Mouse (Mus musculus): ENCODE data around the gene Tomm70a.
"Not testable (repeated sequence)": the region's sequence is repeated elsewhere in the genome, so short reads cannot be mapped to it uniquely, and the experiment has no call there.

Tomm70a gene

GRCm38 (mm10) chr16:57171161-57171560 lies 49.7 kb downstream of the Tomm70a start:
- no peak overlapping the region for H3K4me3 ChIP-seq (replicated peaks; ENCODE audit: low read length)
- no peaks in the 10 kb centered on the region for H3K9me3 ChIP-seq (ENCODE audit: low read length)
- H3K4me1 ChIP-seq (replicated peaks; ENCODE audit: low read depth, low read length), result peaks cover 72% of the 10 kb centered on the region
- no peak for TF ChIP-seq CTCF (conservative IDR thresholded peaks at IDR 0.05; ENCODE audit: low read length)
- no peak for TF ChIP-seq POU5F1 (IDR thresholded peaks at IDR 0.05; ENCODE audit: borderline replicate concordance, low read length)
- no peak for TF ChIP-seq NANOG (IDR thresholded peaks at IDR 0.05; ENCODE audit: borderline replicate concordance, low read length)
- no peaks in the 10 kb centered on the region for H3K27me3 ChIP-seq (ENCODE audit: insufficient read depth, low read length)
- peaks cover 35% of the 10 kb centered on the region for H3K36me3 ChIP-seq (ENCODE audit: insufficient read depth, low read length)

- TF ChIP-seq CTCF (conservative IDR thresholded peaks at IDR 0.05; ENCODE audit: low read length) (no peak), NANOG (IDR thresholded peaks at IDR 0.05; ENCODE audit: borderline replicate concordance, low read length) (no peak), POU5F1 (IDR thresholded peaks at IDR 0.05; ENCODE audit: borderline replicate concordance, low read length) (no peak)
- peaks cover 35% of the 10 kb centered on the region for H3K36me3 ChIP-seq (ENCODE audit: insufficient read depth, low read length)
- peaks cover 72% of the 10 kb centered on the region for H3K4me1 ChIP-seq (replicated peaks; ENCODE audit: low read depth, low read length)
- H3K9me3 ChIP-seq (ENCODE audit: low read length), result no peaks in the 10 kb centered on the region
- H3K27me3 ChIP-seq (ENCODE audit: insufficient read depth, low read length), result no peaks in the 10 kb centered on the region
- no peak overlapping the region for H3K4me3 ChIP-seq (replicated peaks; ENCODE audit: low read length)
These were observed 50.1 kb downstream of the Tomm70a start for GRCm38 (mm10) chr16:57171570-57171969.

- H3K36me3 ChIP-seq (ENCODE audit: insufficient read depth, low read length), result peaks cover 41% of the 10 kb centered on the region
- peaks cover 66% of the 10 kb centered on the region for H3K4me1 ChIP-seq (replicated peaks; ENCODE audit: low read depth, low read length)
- H3K4me3 ChIP-seq (replicated peaks; ENCODE audit: low read length), result peak overlapping the region; percentile 39
- H3K9me3 ChIP-seq (ENCODE audit: low read length); H3K27me3 ChIP-seq (ENCODE audit: insufficient read depth, low read length): not testable (repeated sequence)
These were observed 53.0 kb downstream of the Tomm70a start for GRCm38 (mm10) chr16:57174480-57174879.

DNA sequence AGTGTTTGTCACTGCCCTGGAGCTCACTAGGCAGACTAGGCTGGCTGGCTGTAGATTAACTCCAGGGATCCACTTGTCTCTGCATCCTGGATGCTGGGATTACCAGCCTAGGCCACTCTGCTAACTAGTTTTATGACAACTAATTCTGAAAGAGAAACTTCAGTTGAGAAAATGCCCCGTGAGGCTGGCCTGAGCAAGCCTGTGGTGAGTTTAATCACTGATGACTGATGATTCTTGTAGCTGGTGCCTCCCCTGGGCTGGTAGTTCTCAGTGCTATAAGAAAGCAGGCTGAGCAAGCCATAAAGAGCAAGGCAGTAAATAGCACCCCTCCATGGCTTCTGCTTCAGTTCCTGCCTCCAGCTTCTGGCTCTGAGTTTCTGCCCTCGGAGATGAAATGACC lies 54.2 kb downstream of the Tomm70a start:
- H3K9me3 ChIP-seq (ENCODE audit: low read length), result no peaks in the 10 kb centered on the region

DNA sequence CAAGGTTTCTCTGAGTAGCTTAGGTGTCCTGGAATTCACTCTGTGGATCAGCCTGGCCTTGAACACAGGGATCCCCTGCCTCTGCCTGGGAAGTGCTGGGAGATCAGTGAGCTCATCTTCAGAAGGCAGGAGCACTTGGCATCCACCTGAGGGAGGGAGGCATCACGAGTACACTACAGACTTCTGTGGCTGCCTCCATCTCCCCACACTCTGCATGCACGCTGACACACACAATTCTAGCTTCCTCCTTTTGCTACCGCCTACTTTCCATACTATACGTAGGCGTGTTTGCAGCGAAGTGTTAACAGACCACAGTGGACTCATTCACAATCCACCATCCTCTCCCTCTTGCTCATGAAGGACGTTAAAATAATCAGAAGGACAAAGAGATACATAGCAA lies 54.8 kb downstream of the Tomm70a start:
- TF ChIP-seq POU5F1 (IDR thresholded peaks at IDR 0.05; ENCODE audit: borderline replicate concordance, low read length), result no peak
- no peak for TF ChIP-seq NANOG (IDR thresholded peaks at IDR 0.05; ENCODE audit: borderline replicate concordance, low read length)
- no peak for TF ChIP-seq CTCF (conservative IDR thresholded peaks at IDR 0.05; ENCODE audit: low read length)
- Histone ChIP-seq H3K9me3 (ENCODE audit: low read length) (no peaks in the 10 kb centered on the region), H3K36me3 (ENCODE audit: insufficient read depth, low read length) (peaks cover 28% of the 10 kb centered on the region), H3K4me3 (replicated peaks; ENCODE audit: low read length) (peak overlapping the region; percentile 29; the same call in 1 of the 2 replicates), H3K27me3 (ENCODE audit: insufficient read depth, low read length) (no peaks in the 10 kb centered on the region), H3K4me1 (replicated peaks; ENCODE audit: low read depth, low read length) (peaks cover 53% of the 10 kb centered on the region)

More for the DNA sequence above, 54.2 kb downstream of the Tomm70a start:
- H3K36me3 ChIP-seq (ENCODE audit: insufficient read depth, low read length), result peaks cover 29% of the 10 kb centered on the region
- no peaks in the 10 kb centered on the region for H3K27me3 ChIP-seq (ENCODE audit: insufficient read depth, low read length)
- H3K4me3 ChIP-seq (replicated peaks; ENCODE audit: low read length), result peak overlapping the region; percentile 29; the same call in 1 of the 2 replicates
- TF ChIP-seq NANOG (IDR thresholded peaks at IDR 0.05; ENCODE audit: borderline replicate concordance, low read length), result no peak
- peaks cover 54% of the 10 kb centered on the region for H3K4me1 ChIP-seq (replicated peaks; ENCODE audit: low read depth, low read length)

DNA sequence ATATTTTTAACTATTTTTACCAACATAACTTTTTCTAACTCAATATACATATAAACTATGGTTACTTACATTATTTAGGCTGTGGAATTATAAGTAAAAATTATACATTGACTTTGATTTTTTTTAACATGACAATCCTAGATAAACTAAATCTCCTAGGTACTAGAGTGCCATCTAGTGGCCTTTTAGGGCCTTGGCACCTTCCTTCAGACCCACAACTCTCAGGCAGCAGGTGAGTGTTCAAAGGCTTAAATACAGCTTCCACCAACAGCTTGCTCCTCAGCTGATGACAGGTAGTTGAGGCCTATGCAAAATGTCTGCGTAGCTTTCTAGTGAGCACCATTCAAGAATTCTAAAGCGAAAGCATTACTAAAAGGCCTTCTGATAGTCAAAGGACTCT lies 55.8 kb downstream of the Tomm70a start:
- no peaks in the 10 kb centered on the region for H3K27me3 ChIP-seq (ENCODE audit: insufficient read depth, low read length)
- peak; percentile 83 for TF ChIP-seq CTCF (conservative IDR thresholded peaks at IDR 0.05; ENCODE audit: low read length)
- TF ChIP-seq NANOG (IDR thresholded peaks at IDR 0.05; ENCODE audit: borderline replicate concordance, low read length), result no peak
- H3K4me1 ChIP-seq (replicated peaks; ENCODE audit: low read depth, low read length), result peaks cover 54% of the 10 kb centered on the region
- H3K4me3 ChIP-seq (replicated peaks; ENCODE audit: low read length), result no peak overlapping the region
- peaks cover 32% of the 10 kb centered on the region for H3K36me3 ChIP-seq (ENCODE audit: insufficient read depth, low read length)
- H3K9me3 ChIP-seq (ENCODE audit: low read length), result no peaks in the 10 kb centered on the region

DNA sequence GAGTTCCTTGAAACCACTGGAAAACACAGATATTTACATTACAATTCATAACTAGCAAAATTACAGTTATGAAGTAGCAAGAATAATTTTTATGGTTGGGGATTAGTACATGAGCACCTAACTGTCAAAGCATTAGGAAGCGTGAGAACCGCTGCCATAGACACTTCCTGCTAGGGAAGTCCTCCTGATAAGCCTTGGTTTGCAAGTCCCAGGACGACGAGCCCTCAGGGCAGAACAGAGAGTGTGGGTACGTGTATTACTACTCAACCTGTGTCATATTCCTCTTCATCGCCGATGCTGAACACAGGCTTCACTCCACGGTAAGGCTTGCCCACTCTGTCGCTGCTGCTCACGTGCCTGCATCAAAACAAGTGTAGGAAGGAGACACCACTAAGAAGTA lies 56.2 kb downstream of the Tomm70a start:
- H3K4me3 ChIP-seq (replicated peaks; ENCODE audit: low read length), result no peak overlapping the region
- peaks cover 32% of the 10 kb centered on the region for H3K36me3 ChIP-seq (ENCODE audit: insufficient read depth, low read length)
- H3K4me1 ChIP-seq (replicated peaks; ENCODE audit: low read depth, low read length), result peaks cover 50% of the 10 kb centered on the region
- no peaks in the 10 kb centered on the region for H3K9me3 ChIP-seq (ENCODE audit: low read length)
- H3K27me3 ChIP-seq (ENCODE audit: insufficient read depth, low read length), result no peaks in the 10 kb centered on the region
- TF ChIP-seq CTCF (conservative IDR thresholded peaks at IDR 0.05; ENCODE audit: low read length), result no peak
- no peak for TF ChIP-seq POU5F1 (IDR thresholded peaks at IDR 0.05; ENCODE audit: borderline replicate concordance, low read length)
- no peak for TF ChIP-seq NANOG (IDR thresholded peaks at IDR 0.05; ENCODE audit: borderline replicate concordance, low read length)

GRCm38 (mm10) chr16:57181180-57181579 lies 59.7 kb downstream of the Tomm70a start:
- no peaks in the 10 kb centered on the region for H3K27me3 ChIP-seq (ENCODE audit: insufficient read depth, low read length)
- TF ChIP-seq POU5F1 (IDR thresholded peaks at IDR 0.05; ENCODE audit: borderline replicate concordance, low read length) (no peak), CTCF (conservative IDR thresholded peaks at IDR 0.05; ENCODE audit: low read length) (no peak), NANOG (IDR thresholded peaks at IDR 0.05; ENCODE audit: borderline replicate concordance, low read length) (no peak)
- no peaks in the 10 kb centered on the region for H3K9me3 ChIP-seq (ENCODE audit: low read length)
- H3K4me3 ChIP-seq (replicated peaks; ENCODE audit: low read length), result no peak overlapping the region
- H3K4me1 ChIP-seq (replicated peaks; ENCODE audit: low read depth, low read length), result peaks cover 25% of the 10 kb centered on the region
- peaks cover 50% of the 10 kb centered on the region for H3K36me3 ChIP-seq (ENCODE audit: insufficient read depth, low read length)

GRCm38 (mm10) chr16:57182037-57182436 lies 60.5 kb downstream of the Tomm70a start:
- TF ChIP-seq POU5F1 (IDR thresholded peaks at IDR 0.05; ENCODE audit: borderline replicate concordance, low read length) (no peak), NANOG (IDR thresholded peaks at IDR 0.05; ENCODE audit: borderline replicate concordance, low read length) (no peak), CTCF (conservative IDR thresholded peaks at IDR 0.05; ENCODE audit: low read length) (no peak)
- Histone ChIP-seq H3K36me3 (ENCODE audit: insufficient read depth, low read length) (peaks cover 50% of the 10 kb centered on the region), H3K9me3 (ENCODE audit: low read length) (no peaks in the 10 kb centered on the region), H3K27me3 (ENCODE audit: insufficient read depth, low read length) (no peaks in the 10 kb centered on the region), H3K4me1 (replicated peaks; ENCODE audit: low read depth, low read length) (peaks cover 18% of the 10 kb centered on the region), H3K4me3 (replicated peaks; ENCODE audit: low read length) (no peak overlapping the region)

Data from E14TG2a.4 (cell line).